Mouse (Mus musculus) CD4-positive helper T cell, adult 2 months (primary cell): ENCODE results near the gene Psen2.

Experiments used
- DNase-seq: peaks from one replicate; pipeline ENCODE4 v3.0.0-alpha.2; 2012; ENCODE audit warnings: low read depth, missing footprints, low spot score

Psen2 gene

GRCm38 (mm10) chr1:180249666-180250440 is 13.4 kb downstream of the Psen2 start:
- DNase-seq, result no peak

GRCm38 (mm10) chr1:180248593-180249146 is 14.6 kb downstream of the Psen2 start:
- DNase-seq, result peak; percentile 71

- DNase-seq, result peak; percentile 55
These were observed 15.3 kb downstream of the Psen2 start for GRCm38 (mm10) chr1:180247901-180248300.

- DNase-seq, result no peak
These were observed 17.3 kb downstream of the Psen2 start for GRCm38 (mm10) chr1:180245741-180246507.

- DNase-seq, result no peak
These were observed 31.5 kb downstream of the Psen2 start for GRCm38 (mm10) chr1:180231729-180232128.

- DNase-seq, result peak; percentile 59
These were observed 32.7 kb downstream of the Psen2 start for GRCm38 (mm10) chr1:180230580-180230979.

- no peak for DNase-seq
These were observed 33.3 kb downstream of the Psen2 start for GRCm38 (mm10) chr1:180229906-180230305.

GRCm38 (mm10) chr1:180228854-180229253 is 34.4 kb downstream of the Psen2 start:
- no peak for DNase-seq

- no peak for DNase-seq
These were observed 36.5 kb downstream of the Psen2 start for GRCm38 (mm10) chr1:180226766-180227165.

GRCm38 (mm10) chr1:180226221-180226713 is 37.0 kb downstream of the Psen2 start:
- peak; percentile 79 for DNase-seq

- peak; percentile 83 for DNase-seq
These were observed 37.6 kb downstream of the Psen2 start for GRCm38 (mm10) chr1:180225500-180226220.

GRCm38 (mm10) chr1:180222007-180222406 is 41.2 kb downstream of the Psen2 start:
- no peak for DNase-seq

GRCm38 (mm10) chr1:180220791-180221542 is 42.3 kb downstream of the Psen2 start:
- no peak for DNase-seq

- DNase-seq, result no peak
These were observed 46.5 kb downstream of the Psen2 start for GRCm38 (mm10) chr1:180216541-180217276.

- peak; percentile 76 for DNase-seq
These were observed 48.2 kb downstream of the Psen2 start for GRCm38 (mm10) chr1:180215044-180215443.

- DNase-seq, result no peak
These were observed 50.3 kb downstream of the Psen2 start for GRCm38 (mm10) chr1:180212911-180213310.

- no peak for DNase-seq
These were observed 52.4 kb downstream of the Psen2 start for GRCm38 (mm10) chr1:180210781-180211271.

GRCm38 (mm10) chr1:180210031-180210432 is 53.2 kb downstream of the Psen2 start:
- DNase-seq, result no peak

GRCm38 (mm10) chr1:180208370-180208769 is 54.9 kb downstream of the Psen2 start:
- DNase-seq, result no peak

GRCm38 (mm10) chr1:180200722-180201121 is 62.5 kb downstream of the Psen2 start:
- DNase-seq, result no peak
